In the genomic region with DNA sequence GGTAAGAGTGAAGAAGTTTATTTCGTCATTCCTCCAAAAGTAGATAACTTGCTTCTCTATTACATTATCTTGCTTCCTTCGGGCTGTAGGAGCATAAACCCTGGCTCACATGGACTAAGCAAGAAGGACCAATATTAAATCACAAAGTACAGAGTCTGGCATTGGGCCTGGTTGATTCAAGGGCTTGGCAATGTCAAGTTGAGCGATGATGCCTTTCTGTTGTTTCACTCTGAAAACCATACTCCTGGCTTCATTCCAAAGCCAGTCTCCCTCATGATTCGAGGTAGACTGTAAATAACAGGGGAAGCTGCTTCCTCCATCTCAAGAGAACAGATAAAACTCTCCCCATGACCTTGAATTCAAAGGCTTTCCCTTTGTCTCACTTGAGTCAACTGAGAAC, we compare ENCODE assay signal across 19 mouse cellular contexts. TPM values are rescaled to one million over a fixed set of nuclear protein-coding genes. Genes with fewer than 3 reads are reported as not detected.
DNase-seq lines count a peak whose midpoint lies in the region; ATAC-seq lines count a peak whose summit lies in the region.
"Had no signal": no experiment of that assay in that cellular context is flagged by ENCODE, and none has a peak within 500 bp of the region (broad histone marks: within the 10 kb centered on the region; RNA-seq: fewer than 3 reads in every experiment).

No protein-coding gene starts in this region.

- intact Hi-C loops in left cerebral cortex, postnatal 4 days (cut with DNase I): no loop called here
- intact Hi-C loops in left cerebral cortex, postnatal 14 days (cut with DNase I): no loop called here

- no peak for ATAC-seq in CD4-positive, CD25-positive, alpha-beta regulatory T cell, adult 4 months
- ATAC-seq: forebrain, postnatal 0 days; inflammation-experienced regulatory T-cells, adult 6 months; midbrain, embryonic 15.5 days had no signal

- DNase-seq in cerebellum, postnatal 10 days: peak; percentile 82 to 89
- no peak for DNase-seq in cerebellum, adult 11-12 months
- DNase-seq in left cerebral cortex, postnatal 4 days: peak; percentile 61
- DNase-seq in left cerebral cortex, adult 11 months (ENCODE audit: low spot score): no peak
- peak; percentile 88 for DNase-seq in NIH3T3 (ENCODE audit: low read depth)
- DNase-seq in adrenal gland, postnatal 36 days: peak; percentile 77 to 78
- no peak for DNase-seq in left cerebral cortex, postnatal 14 days (ENCODE audit: low spot score in 2 of 2)
- DNase-seq: forebrain, postnatal 0 days; heart, adult 11 months; kidney, adult 9 months; kidney, postnatal 36 days; right cerebral cortex, postnatal 25 days; thymus, adult 2 months had no signal

RNA-seq across cellular contexts. Expression of a gene that starts 23.8 kb away (rescaled TPM):
- 100 to 1,000 TPM; 526 to 550 TPM for total RNA-seq in left cerebral cortex, postnatal 4 days (2021)
- total RNA-seq in adrenal gland, postnatal 36 days (2021): 10 to 100 TPM; 28.9 to 31.8 TPM
- polyA plus RNA-seq in CD4-positive, CD25-positive, alpha-beta regulatory T cell, adult 4 months (2017; shearing (Covaris generic)): not detected
- 1,000 to 10,000 TPM; 1,628 to 1,639 TPM for total RNA-seq in left cerebral cortex, postnatal 14 days (2021)
- total RNA-seq: gastrocnemius, adult 18-20 months had no signal
- polyA plus RNA-seq: inflammation-experienced regulatory T-cells, adult 6 months; myocyte; spleen, adult 2 months had no signal

Comparison
In these comparisons a context has a peak if more than half of its experiments do, and no peak if none do; other contexts are left out.
1. DNase-seq: peak in cerebellum, postnatal 10 days (2 of 2), left cerebral cortex, postnatal 4 days (single experiment), NIH3T3 (single experiment) and adrenal gland, postnatal 36 days (2 of 2); none in cerebellum, adult 11-12 months (single experiment), left cerebral cortex, adult 11 months (single experiment) and left cerebral cortex, postnatal 14 days (0 of 2).
2. RNA of a gene that starts 23.8 kb away (total RNA-seq): 1,628 to 1,639 TPM in left cerebral cortex, postnatal 14 days and 526 to 550 TPM in left cerebral cortex, postnatal 4 days; 28.9 to 31.8 TPM in adrenal gland, postnatal 36 days; every median in the first group is over 10 times any median in the second.